Mouse (Mus musculus): ENCODE measurements around the gene Pla2g2d.

DNA sequence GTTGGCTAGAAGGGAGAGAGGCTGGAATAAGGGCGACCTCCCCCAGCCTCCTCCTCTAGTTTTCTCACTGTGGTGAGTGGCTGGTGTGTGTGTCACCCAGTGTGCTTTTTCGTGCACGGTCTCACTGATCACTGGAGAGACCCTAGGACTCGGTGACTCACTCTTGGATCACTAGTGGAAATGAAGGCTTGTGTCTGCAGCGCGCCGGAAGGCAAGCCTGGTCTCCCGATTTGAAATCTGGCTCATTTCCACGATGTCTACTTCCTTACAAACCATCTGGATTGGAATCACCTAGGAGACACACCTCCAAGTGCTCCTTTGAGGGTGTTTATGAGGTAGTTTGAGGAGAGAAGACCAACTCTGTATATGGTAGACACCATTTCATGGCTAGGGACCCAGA, 28.7 kb upstream of the Pla2g2d start:
- TF ChIP-seq POLR2A (IDR thresholded peaks at IDR 0.05; ENCODE audit: low read depth, low read length) (no peak), CTCF (IDR thresholded peaks at IDR 0.05; ENCODE audit: extremely low read depth, insufficient read length, insufficient replicate concordance, low read depth, low read length) (no peak)
